In genomic region chr15:70034976-70035375, GRCm38 (mm10) we compare ENCODE assay signal across 18 mouse cellular contexts.
A peak's percentile ranks its signal among the peaks of the same experiment; 100 is the strongest.
DNase-seq lines count a peak whose midpoint lies in the region; ATAC-seq lines count a peak whose summit lies in the region.
"Had no signal": no experiment of that assay in that cellular context is flagged by ENCODE, and none has a peak within 500 bp of the region (broad histone marks: within the 10 kb centered on the region; RNA-seq: fewer than 3 reads in every experiment).

No protein-coding gene starts in this region.

- no peak overlapping the region for H3K4me2 ChIP-seq in midbrain, embryonic 14.5 days (ENCODE audit: low read length)
- H3K4me2 ChIP-seq in midbrain, embryonic 11.5 days: no peak overlapping the region
- no peak overlapping the region for H3K4me2 ChIP-seq in hindbrain, embryonic 13.5 days
- H3K4me2 ChIP-seq: embryonic facial prominence, embryonic 12.5 days; kidney, embryonic 15.5 days; limb, embryonic 13.5 days had no signal

- WGBS in midbrain, embryonic 14.5 days: 75% methylated on average over 7 of the region's 7 CpGs
- 83% methylated on average over 7 of the region's 7 CpGs for WGBS in midbrain, embryonic 11.5 days
- 47% methylated on average over 7 of the region's 7 CpGs for WGBS in hindbrain, embryonic 13.5 days

- H3K9ac ChIP-seq in midbrain, embryonic 14.5 days (replicated peaks; ENCODE audit: low read length): no peak overlapping the region
- no peak overlapping the region for H3K9ac ChIP-seq in midbrain, embryonic 11.5 days (ENCODE audit: low read length)
- no peak overlapping the region for H3K9ac ChIP-seq in hindbrain, embryonic 13.5 days
- H3K9ac ChIP-seq: embryonic facial prominence, embryonic 12.5 days; kidney, embryonic 15.5 days; limb, embryonic 13.5 days had no signal

- H3K4me1 ChIP-seq in midbrain, embryonic 14.5 days (ENCODE audit: control insufficient read depth, insufficient read depth, low read length): no peaks in the 10 kb centered on the region
- H3K4me1 ChIP-seq in midbrain, embryonic 11.5 days (ENCODE audit: control insufficient read depth, insufficient read depth, low read length): no peaks in the 10 kb centered on the region
- 0 out of 2 replicates have a peak, but pooled peaks cover 3% of the 10 kb centered on the region for H3K4me1 ChIP-seq in hindbrain, embryonic 13.5 days (replicated peaks)
- H3K4me1 ChIP-seq: embryonic facial prominence, embryonic 12.5 days; kidney, embryonic 15.5 days; limb, embryonic 13.5 days had no signal

- DNase-seq in cerebellum, postnatal 14 days: peak; percentile 1 to 7
- DNase-seq in cerebellum, adult 11-12 months: no peak
- peak; percentile 34 for DNase-seq in midbrain, embryonic 14.5 days
- DNase-seq in midbrain, embryonic 11.5 days (ENCODE audit: low spot score, missing footprints): no peak
- peak; percentile 88 for DNase-seq in retina, postnatal 1 day
- no peak for DNase-seq in lung, postnatal 10 days
- DNase-seq in yolk sac, embryonic 10.5 days (ENCODE audit: low spot score): no peak
- DNase-seq: B cell, adult 2 months; gastrocnemius, adult 2 months; heart, adult 2 months; lung, postnatal 4 days; right cerebral cortex, postnatal 25 days had no signal

- no peaks in the 10 kb centered on the region for H3K27me3 ChIP-seq in midbrain, embryonic 14.5 days (ENCODE audit: control insufficient read depth, insufficient read depth, low read length)
- no peaks in the 10 kb centered on the region for H3K27me3 ChIP-seq in midbrain, embryonic 11.5 days (ENCODE audit: control insufficient read depth, insufficient read depth, low read length)
- H3K27me3 ChIP-seq in hindbrain, embryonic 13.5 days: no peaks in the 10 kb centered on the region
- H3K27me3 ChIP-seq: embryonic facial prominence, embryonic 12.5 days; kidney, embryonic 15.5 days; limb, embryonic 13.5 days had no signal

- H3K36me3 ChIP-seq in midbrain, embryonic 14.5 days (ENCODE audit: control insufficient read depth, insufficient read depth, low read length): no peaks in the 10 kb centered on the region
- no peaks in the 10 kb centered on the region for H3K36me3 ChIP-seq in midbrain, embryonic 11.5 days (ENCODE audit: control insufficient read depth, insufficient read depth, low read length)
- H3K36me3 ChIP-seq in hindbrain, embryonic 13.5 days: no peaks in the 10 kb centered on the region
- H3K36me3 ChIP-seq: embryonic facial prominence, embryonic 12.5 days; kidney, embryonic 15.5 days; limb, embryonic 13.5 days had no signal

- no peak overlapping the region for H3K4me3 ChIP-seq in midbrain, embryonic 14.5 days (replicated peaks; ENCODE audit: low read depth, low read length)
- H3K4me3 ChIP-seq in midbrain, embryonic 11.5 days (ENCODE audit: low read depth, low read length): no peak overlapping the region
- no peak overlapping the region for H3K4me3 ChIP-seq in hindbrain, embryonic 13.5 days
- H3K4me3 ChIP-seq: embryonic facial prominence, embryonic 12.5 days; gastrocnemius, adult 2 months; heart, adult 2 months; kidney, embryonic 15.5 days; left cerebral cortex, adult 2 months; limb, embryonic 13.5 days had no signal

- ATAC-seq in midbrain, embryonic 14.5 days (ENCODE audit: low FRiP score, low TSS enrichment): no peak
- no peak for ATAC-seq in midbrain, embryonic 11.5 days (ENCODE audit: low FRiP score)
- peak; percentile 72 for ATAC-seq in hindbrain, embryonic 13.5 days (ENCODE audit: low FRiP score)
- ATAC-seq: inflammation-experienced regulatory T-cells, adult 6 months had no signal

- H3K9me3 ChIP-seq in midbrain, embryonic 14.5 days (ENCODE audit: control insufficient read depth, low read length): no peaks in the 10 kb centered on the region
- no peaks in the 10 kb centered on the region for H3K9me3 ChIP-seq in midbrain, embryonic 11.5 days (ENCODE audit: control insufficient read depth, low read length)
- H3K9me3 ChIP-seq in hindbrain, embryonic 13.5 days: no peaks in the 10 kb centered on the region
- H3K9me3 ChIP-seq: embryonic facial prominence, embryonic 12.5 days; kidney, embryonic 15.5 days; limb, embryonic 13.5 days had no signal

- no peak overlapping the region for H3K27ac ChIP-seq in midbrain, embryonic 14.5 days (replicated peaks; ENCODE audit: low read depth, low read length)
- H3K27ac ChIP-seq in midbrain, embryonic 11.5 days (ENCODE audit: low read depth, low read length): no peak overlapping the region
- H3K27ac ChIP-seq in hindbrain, embryonic 13.5 days: no peak overlapping the region
- H3K27ac ChIP-seq: embryonic facial prominence, embryonic 12.5 days; gastrocnemius, adult 2 months; heart, adult 2 months; kidney, embryonic 15.5 days; left cerebral cortex, adult 2 months; limb, embryonic 13.5 days had no signal

Comparison
In these comparisons a context has a peak if more than half of its experiments do, and no peak if none do; other contexts are left out.
1. DNase-seq: peak in cerebellum, postnatal 14 days (2 of 2), midbrain, embryonic 14.5 days (single experiment) and retina, postnatal 1 day (single experiment); none in cerebellum, adult 11-12 months (single experiment), midbrain, embryonic 11.5 days (single experiment), lung, postnatal 10 days (single experiment) and yolk sac, embryonic 10.5 days (single experiment).